Mouse (Mus musculus): ENCODE data around the gene Srgap3. TPM values are rescaled to one million over a fixed set of nuclear protein-coding genes. Genes with fewer than 3 reads are reported as not detected.

Srgap3 gene
- total RNA-seq, 1 experiment, result 3.3 TPM

GRCm38 (mm10) chr6:112812884-112813283 lies 134.2 kb downstream of the Srgap3 start:
- H3K9me3 ChIP-seq (ENCODE audit: control insufficient read depth, insufficient read depth, low read depth, low read length), result no peaks in the 10 kb centered on the region
- no peak overlapping the region for H3K4me3 ChIP-seq (ENCODE audit: insufficient read depth in 1 of 2, low read depth in 1 of 2, low read length in 2 of 2, poor library complexity in 1 of 2, severe bottlenecking in 1 of 2)
- no peak overlapping the region for H3K9ac ChIP-seq (ENCODE audit: insufficient read depth, low read depth, low read length, poor library complexity, severe bottlenecking)
- H3K4me1 ChIP-seq (ENCODE audit: control insufficient read depth in 2 of 2, insufficient read depth in 2 of 2, low read length in 2 of 2, poor library complexity in 1 of 2), result no peaks in the 10 kb centered on the region
- TF ChIP-seq CHD2 (IDR thresholded peaks at IDR 0.05; ENCODE audit: low read depth, low read length), result no peak
- no peak for TF ChIP-seq ZC3H11A (IDR thresholded peaks at IDR 0.05; ENCODE audit: borderline replicate concordance, low read depth, low read length)
- no peak for TF ChIP-seq ZNF384 (IDR thresholded peaks at IDR 0.05; ENCODE audit: low read depth, low read length)
- no peak for TF ChIP-seq MAFK (IDR thresholded peaks at IDR 0.05; ENCODE audit: insufficient read depth, low read depth, low read length)
- no peak for TF ChIP-seq HCFC1 (IDR thresholded peaks at IDR 0.05; ENCODE audit: borderline replicate concordance, insufficient read depth, low read length)
- in situ Hi-C loops (cut with MboI; ENCODE audit: low sequenced_read_pairs in 2 of 2, unreplicated experiment in 2 of 2), result no loop called here
- no peak for DNase-seq (ENCODE audit: low read depth, low spot score)
- H3K27ac ChIP-seq (ENCODE audit: insufficient read depth, low read depth, low read length, poor library complexity, severe bottlenecking), result no peak overlapping the region
- H3K36me3 ChIP-seq (ENCODE audit: control insufficient read depth, insufficient read depth, low read length, poor library complexity, severe bottlenecking), result no peaks in the 10 kb centered on the region

GRCm38 (mm10) chr6:112810521-112810830 lies 136.6 kb downstream of the Srgap3 start:
- Histone ChIP-seq H3K9ac (ENCODE audit: insufficient read depth, low read depth, low read length, poor library complexity, severe bottlenecking) (no peak overlapping the region), H3K9me3 (ENCODE audit: control insufficient read depth, insufficient read depth, low read depth, low read length) (no peaks in the 10 kb centered on the region), H3K4me3 (ENCODE audit: insufficient read depth in 1 of 2, low read depth in 1 of 2, low read length in 2 of 2, poor library complexity in 1 of 2, severe bottlenecking in 1 of 2) (no peak overlapping the region), H3K4me1 (ENCODE audit: control insufficient read depth in 2 of 2, insufficient read depth in 2 of 2, low read length in 2 of 2, poor library complexity in 1 of 2) (no peaks in the 10 kb centered on the region), H3K27ac (ENCODE audit: insufficient read depth, low read depth, low read length, poor library complexity, severe bottlenecking) (no peak overlapping the region), H3K36me3 (ENCODE audit: control insufficient read depth, insufficient read depth, low read length, poor library complexity, severe bottlenecking) (no peaks in the 10 kb centered on the region)
- DNase-seq (ENCODE audit: low read depth, low spot score), result no peak
- TF ChIP-seq ZNF384 (IDR thresholded peaks at IDR 0.05; ENCODE audit: low read depth, low read length), result no peak
- no peak for TF ChIP-seq CHD2 (IDR thresholded peaks at IDR 0.05; ENCODE audit: low read depth, low read length)
- no peak for TF ChIP-seq HCFC1 (IDR thresholded peaks at IDR 0.05; ENCODE audit: borderline replicate concordance, insufficient read depth, low read length)
- no peak for TF ChIP-seq MAFK (IDR thresholded peaks at IDR 0.05; ENCODE audit: insufficient read depth, low read depth, low read length)
- TF ChIP-seq ZC3H11A (IDR thresholded peaks at IDR 0.05; ENCODE audit: borderline replicate concordance, low read depth, low read length), result no peak
- in situ Hi-C loops (cut with MboI; ENCODE audit: low sequenced_read_pairs in 2 of 2, unreplicated experiment in 2 of 2), result no loop called here

GRCm38 (mm10) chr6:112809658-112810520 lies 137.2 kb downstream of the Srgap3 start:
- DNase-seq (ENCODE audit: low read depth, low spot score), result no peak
- Histone ChIP-seq H3K9ac (ENCODE audit: insufficient read depth, low read depth, low read length, poor library complexity, severe bottlenecking) (no peak overlapping the region), H3K36me3 (ENCODE audit: control insufficient read depth, insufficient read depth, low read length, poor library complexity, severe bottlenecking) (no peaks in the 10 kb centered on the region), H3K4me1 (ENCODE audit: control insufficient read depth in 2 of 2, insufficient read depth in 2 of 2, low read length in 2 of 2, poor library complexity in 1 of 2) (no peaks in the 10 kb centered on the region), H3K27ac (ENCODE audit: insufficient read depth, low read depth, low read length, poor library complexity, severe bottlenecking) (no peak overlapping the region), H3K4me3 (ENCODE audit: insufficient read depth in 1 of 2, low read depth in 1 of 2, low read length in 2 of 2, poor library complexity in 1 of 2, severe bottlenecking in 1 of 2) (no peak overlapping the region), H3K9me3 (ENCODE audit: control insufficient read depth, insufficient read depth, low read depth, low read length) (no peaks in the 10 kb centered on the region)
- in situ Hi-C loops (cut with MboI; ENCODE audit: low sequenced_read_pairs in 2 of 2, unreplicated experiment in 2 of 2), result no loop called here
- no peak for TF ChIP-seq MAFK (IDR thresholded peaks at IDR 0.05; ENCODE audit: insufficient read depth, low read depth, low read length)
- TF ChIP-seq HCFC1 (IDR thresholded peaks at IDR 0.05; ENCODE audit: borderline replicate concordance, insufficient read depth, low read length), result no peak
- TF ChIP-seq ZNF384 (IDR thresholded peaks at IDR 0.05; ENCODE audit: low read depth, low read length), result no peak
- no peak for TF ChIP-seq ZC3H11A (IDR thresholded peaks at IDR 0.05; ENCODE audit: borderline replicate concordance, low read depth, low read length)
- no peak for TF ChIP-seq CHD2 (IDR thresholded peaks at IDR 0.05; ENCODE audit: low read depth, low read length)

GRCm38 (mm10) chr6:112808738-112809137 lies 138.3 kb downstream of the Srgap3 start:
- no peaks in the 10 kb centered on the region for H3K4me1 ChIP-seq (ENCODE audit: control insufficient read depth in 2 of 2, insufficient read depth in 2 of 2, low read length in 2 of 2, poor library complexity in 1 of 2)
- in situ Hi-C loops (cut with MboI; ENCODE audit: low sequenced_read_pairs in 2 of 2, unreplicated experiment in 2 of 2), result no loop called here
- TF ChIP-seq CHD2 (IDR thresholded peaks at IDR 0.05; ENCODE audit: low read depth, low read length) (no peak), ZNF384 (IDR thresholded peaks at IDR 0.05; ENCODE audit: low read depth, low read length) (no peak), HCFC1 (IDR thresholded peaks at IDR 0.05; ENCODE audit: borderline replicate concordance, insufficient read depth, low read length) (no peak), ZC3H11A (IDR thresholded peaks at IDR 0.05; ENCODE audit: borderline replicate concordance, low read depth, low read length) (no peak), MAFK (IDR thresholded peaks at IDR 0.05; ENCODE audit: insufficient read depth, low read depth, low read length) (no peak)
- no peak for DNase-seq (ENCODE audit: low read depth, low spot score)
- H3K9ac ChIP-seq (ENCODE audit: insufficient read depth, low read depth, low read length, poor library complexity, severe bottlenecking), result no peak overlapping the region
- no peak overlapping the region for H3K4me3 ChIP-seq (ENCODE audit: insufficient read depth in 1 of 2, low read depth in 1 of 2, low read length in 2 of 2, poor library complexity in 1 of 2, severe bottlenecking in 1 of 2)
- H3K36me3 ChIP-seq (ENCODE audit: control insufficient read depth, insufficient read depth, low read length, poor library complexity, severe bottlenecking), result no peaks in the 10 kb centered on the region
- no peak overlapping the region for H3K27ac ChIP-seq (ENCODE audit: insufficient read depth, low read depth, low read length, poor library complexity, severe bottlenecking)
- H3K9me3 ChIP-seq (ENCODE audit: control insufficient read depth, insufficient read depth, low read depth, low read length), result no peaks in the 10 kb centered on the region
